Mouse (Mus musculus) embryo, embryonic 11.5 days (tissue): ENCODE data around the gene Slc16a7.

Experiments
- DNase-seq: peaks from one replicate; pipeline ENCODE4 v3.0.0-alpha.2; 2012; ENCODE audit warnings: low read depth, low spot score

The Slc16a7 gene

DNA sequence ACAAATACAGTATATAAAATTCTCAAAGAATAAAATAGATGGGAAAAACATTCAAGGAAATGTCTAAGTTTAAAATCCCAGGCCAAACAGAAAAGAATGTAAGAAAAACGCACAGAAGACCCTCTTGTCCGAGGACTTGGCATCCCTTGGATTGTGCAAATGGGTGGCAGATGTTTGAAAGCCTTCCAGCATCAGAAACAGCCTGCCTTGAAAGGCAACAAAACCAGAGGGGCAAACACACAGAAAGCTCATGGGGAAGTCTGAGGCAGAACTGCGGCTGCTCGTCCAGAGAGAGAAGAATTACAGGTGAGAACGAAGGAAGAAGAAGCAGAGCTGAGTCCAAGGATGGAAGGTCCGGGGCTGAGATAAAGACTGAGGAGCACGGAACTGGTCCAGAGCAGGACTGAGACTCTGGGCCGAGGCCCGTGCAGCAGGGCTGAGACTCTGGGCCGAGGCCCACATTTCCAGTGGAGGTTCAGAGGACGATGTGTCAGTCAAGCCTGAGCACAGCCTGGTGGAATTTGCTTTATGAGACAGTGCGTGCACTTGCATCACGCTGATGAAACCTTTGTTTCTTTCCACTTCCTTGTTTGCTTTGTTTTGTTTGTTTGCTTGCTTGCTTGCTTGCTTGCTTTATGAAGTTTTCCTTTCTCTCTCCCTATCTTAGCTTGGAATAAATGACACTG lies 65.0 kb downstream of the Slc16a7 start:
- no peak for DNase-seq

DNA sequence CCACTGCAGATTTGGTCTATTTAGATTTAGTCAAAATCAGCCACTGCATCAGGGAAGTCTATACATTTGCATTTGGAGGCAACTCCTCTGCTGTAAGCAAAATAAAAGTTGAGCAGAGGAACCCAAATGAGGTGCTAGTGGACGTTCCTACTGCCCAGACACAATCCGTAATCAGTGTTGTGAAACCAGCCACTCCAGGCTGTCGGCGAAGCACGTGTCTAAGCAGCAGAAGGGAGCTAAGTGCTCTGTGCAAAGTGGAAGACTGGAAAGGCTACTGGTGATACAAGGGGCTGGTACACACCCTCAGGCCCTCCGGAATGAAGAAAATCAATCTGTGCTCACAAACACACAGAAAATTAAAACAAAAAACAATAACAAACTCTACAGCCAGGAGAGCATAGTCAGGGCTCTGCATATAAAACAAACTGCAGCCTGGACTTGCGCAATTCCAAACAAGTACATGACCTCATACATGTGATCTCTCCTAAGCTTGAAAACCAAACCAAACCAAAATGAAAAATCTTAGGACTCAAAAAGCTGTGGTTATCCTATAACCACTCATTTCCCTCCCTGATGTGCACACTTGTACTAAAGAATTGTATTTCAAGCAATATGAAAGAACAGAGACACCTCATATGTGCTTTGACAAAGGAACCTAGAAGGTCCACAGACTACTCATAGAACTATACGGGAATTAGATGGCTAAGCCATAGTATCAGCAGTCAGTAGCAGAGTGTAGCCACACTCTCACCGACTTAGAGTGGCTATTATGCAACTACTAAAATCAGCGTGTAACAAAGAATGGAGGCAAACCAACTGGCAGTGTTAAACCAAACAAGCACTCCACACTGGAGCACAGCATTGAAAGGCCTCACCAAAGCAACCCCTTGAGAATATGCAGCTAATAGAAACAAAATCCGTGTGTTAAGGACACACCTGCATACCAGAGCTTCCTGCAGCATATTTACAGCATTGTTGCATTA lies 67.5 kb downstream of the Slc16a7 start:
- no peak for DNase-seq

DNA sequence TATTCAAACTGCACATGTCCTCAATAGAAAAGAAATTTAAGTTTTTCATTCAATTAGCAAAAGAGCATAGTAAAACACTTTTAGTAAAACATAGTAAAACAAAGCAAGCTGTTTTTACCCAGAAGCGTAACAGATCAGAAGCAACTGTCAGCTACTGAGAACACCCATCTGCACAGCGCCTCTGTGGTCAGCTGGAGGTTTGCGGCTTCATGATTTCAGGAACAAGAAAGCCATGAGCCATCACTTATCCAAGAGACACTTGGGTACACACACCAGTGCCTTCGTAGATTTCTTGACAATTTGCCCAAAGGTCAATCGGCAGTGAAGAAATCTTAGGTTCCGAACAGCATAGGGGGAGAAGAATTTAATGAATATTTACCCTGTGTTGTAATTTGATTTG lies 71.9 kb downstream of the Slc16a7 start:
- DNase-seq: no peak

DNA sequence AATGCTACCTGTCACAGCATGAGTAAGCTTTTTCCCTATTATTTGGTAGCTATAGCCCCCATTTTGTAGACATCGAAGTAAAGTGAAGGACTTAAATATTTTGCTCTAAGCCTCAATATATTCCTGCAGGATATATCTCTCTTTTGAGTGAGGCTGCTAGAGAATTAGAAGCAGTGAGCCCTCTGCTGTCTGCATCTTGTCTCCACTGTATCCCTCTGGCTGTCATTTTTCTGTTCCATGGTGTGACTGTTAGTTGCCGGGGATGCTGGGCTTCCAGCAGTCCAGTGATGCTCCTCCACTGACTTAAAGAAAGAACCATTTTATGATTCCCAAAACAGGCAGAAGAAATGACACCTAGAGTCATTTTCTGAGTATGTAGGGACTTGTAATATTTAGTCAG lies 78.4 kb downstream of the Slc16a7 start:
- no peak for DNase-seq

DNA sequence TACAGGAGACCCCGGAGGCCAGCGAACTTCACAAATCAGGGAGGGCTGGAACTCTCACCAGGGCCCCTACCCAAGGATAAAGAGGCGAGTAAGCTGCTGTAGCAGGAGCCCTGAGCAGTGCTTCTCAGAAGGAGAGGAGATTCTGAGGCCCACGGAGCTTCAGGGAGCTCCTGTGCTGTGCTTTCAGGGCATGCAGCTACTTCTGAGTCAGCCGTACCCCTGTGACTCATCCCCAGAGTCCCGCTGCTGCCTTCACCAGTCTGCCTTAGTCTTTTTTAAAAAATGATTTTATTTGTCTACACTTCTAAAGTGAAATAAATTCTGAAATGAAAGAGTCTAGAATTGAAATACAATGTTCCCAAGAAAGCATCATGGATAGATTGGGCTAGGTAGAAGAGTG lies 91.2 kb downstream of the Slc16a7 start:
- no peak for DNase-seq

DNA sequence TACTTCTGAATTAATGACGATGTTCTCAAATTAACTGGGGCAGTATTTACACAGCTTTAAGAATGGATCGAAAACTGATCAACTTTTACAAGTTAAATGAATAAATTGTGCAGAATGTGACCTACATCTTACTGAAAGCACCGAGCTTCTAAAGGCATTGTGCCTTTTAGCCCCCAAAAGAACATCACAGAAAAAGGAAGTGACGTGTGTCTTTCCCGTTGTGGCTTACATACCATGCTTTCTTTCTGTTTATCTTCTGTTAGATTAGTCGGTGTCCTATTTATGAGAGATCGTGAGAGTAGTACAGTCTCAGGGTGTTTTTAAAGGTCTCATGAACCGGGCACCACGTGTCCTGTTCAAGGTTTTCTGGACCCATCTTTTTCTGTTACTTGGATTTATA lies 98.9 kb downstream of the Slc16a7 start:
- DNase-seq: no peak

DNA sequence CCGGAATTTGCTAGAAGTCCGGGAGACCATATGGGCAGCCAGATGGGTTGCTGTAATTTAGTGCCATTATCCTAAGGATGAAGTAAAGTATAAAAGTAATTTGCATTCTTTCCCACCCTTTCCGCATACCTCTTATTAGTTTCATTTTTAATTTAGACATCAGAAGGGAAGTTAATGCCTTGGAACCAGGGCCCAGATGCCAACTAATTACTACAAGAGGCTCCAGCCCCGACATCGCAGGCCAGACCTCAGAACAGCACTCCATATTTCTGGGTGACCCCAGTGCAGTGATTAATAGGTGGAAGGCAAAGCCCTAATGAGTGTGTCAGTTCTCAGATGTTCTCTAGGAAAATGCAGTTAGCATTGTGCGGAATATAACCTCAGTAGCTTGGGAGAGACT lies 100.7 kb downstream of the Slc16a7 start:
- DNase-seq: no peak

DNA sequence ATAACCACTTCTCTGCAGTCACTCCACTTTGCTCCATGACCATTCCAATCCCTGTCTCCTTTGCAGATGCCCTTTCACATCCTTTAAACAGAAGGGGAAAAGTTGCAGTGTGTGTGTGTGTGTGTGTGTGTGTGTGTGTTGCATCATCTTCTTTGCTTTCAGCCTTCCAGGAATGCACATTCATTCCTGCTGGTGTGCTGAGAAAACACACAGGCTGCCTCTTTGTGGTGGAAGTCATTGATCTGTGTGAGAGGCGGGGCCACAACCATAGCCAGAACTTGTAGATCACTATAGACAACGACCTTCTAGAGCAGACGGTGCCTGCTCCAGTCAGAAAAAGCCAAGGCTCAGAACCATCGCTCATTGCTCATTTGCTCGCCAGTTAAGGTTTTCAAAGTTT lies 103.9 kb downstream of the Slc16a7 start:
- no peak for DNase-seq

DNA sequence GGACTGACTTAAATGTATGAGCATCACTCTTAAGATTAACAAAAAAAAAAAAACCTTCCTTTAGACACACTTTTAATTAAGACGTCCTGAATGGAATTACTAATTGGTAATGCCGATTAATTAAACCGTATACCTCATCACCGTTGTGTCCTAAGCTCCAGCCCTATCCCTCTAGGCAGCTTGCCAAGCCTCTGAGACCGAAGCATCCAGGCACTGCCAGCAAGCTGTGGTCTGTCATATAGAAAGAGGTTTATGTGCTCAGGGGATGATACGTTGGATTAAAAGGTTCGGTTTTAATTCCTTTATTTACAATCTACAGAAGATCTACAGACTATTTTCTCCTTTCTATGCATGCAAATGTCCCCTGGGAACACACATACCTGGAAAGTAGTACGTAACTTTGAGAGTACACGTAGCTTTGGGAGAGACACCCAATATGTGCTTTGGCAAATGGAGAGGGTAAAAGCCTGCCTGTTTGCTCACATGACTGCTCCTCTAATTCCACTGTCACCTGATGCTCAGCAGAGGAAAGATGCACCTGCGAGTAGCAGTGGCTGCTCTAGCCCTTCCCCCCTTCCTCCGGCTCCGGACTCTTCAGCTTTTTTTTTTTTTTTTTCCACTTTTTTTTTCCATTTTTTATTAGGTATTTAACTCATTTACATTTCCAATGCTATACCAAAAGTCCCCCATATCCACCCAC lies 114.0 kb downstream of the Slc16a7 start:
- DNase-seq: no peak

DNA sequence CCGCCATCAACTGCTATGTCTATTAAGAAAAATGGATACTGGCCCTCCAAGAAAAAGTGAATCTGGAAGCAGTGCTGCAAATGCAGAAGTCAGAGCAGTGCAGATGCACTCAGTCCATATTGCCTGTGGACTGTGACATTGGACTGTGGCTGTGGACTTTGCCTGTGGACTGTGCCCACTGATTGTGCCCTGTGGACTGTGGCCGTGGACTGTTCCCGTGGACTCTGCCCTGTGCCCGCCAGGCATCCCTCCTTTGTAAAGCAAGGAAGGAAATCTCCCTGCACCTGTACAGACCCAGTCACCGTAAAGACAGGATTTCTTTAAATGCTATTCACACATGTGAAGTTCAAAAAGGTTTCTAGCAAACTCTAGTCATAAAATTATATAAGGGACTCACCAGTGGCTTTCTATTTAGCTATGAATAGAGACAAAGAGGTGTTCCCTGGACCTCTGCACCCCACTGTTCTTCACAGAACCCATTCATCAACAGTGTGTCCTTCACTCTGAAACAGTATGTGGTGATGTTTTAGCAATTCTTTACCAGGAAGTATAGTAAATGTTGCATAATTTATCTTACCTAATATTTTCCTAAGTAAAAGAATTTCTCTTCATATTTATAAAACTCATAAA lies 114.6 kb downstream of the Slc16a7 start:
- no peak for DNase-seq

DNA sequence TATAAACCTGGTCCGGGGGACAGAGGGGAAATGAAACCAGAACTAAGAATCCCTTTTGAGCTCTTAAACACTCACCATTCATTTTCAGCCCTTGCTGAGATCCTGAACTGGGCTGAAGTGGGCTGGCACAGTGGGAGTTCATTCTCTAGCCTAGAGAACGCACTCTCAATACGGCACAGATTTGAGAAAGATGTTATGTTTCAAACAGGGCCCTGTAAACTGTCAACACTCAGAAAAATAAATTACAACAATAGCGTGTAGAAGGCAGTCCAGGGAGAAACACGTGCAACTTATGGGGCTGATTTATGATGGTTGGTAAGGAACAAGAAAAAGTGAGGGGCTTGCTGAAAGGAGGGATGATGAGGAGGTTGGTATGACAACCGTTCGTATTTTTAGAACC lies 115.5 kb downstream of the Slc16a7 start:
- DNase-seq: no peak

DNA sequence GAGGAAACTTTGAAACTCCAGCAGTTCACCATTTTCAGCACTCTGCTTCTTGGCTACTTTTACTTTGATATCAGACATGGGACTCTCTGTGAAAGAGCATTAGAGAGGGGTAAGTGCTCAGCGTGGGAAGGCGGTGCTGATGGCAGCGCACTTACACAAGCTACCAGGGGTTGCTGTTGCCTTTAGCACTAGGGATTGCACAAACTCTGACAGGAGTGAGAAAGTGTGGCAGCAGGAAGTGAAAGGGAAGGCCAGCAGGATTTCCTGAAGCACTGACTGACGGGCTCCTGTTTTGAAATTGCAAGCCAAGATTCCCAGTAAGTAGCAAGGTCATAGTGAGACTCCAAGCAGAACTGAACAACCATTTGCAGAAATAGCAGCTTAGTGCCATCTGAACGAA lies 117.8 kb downstream of the Slc16a7 start:
- no peak for DNase-seq

DNA sequence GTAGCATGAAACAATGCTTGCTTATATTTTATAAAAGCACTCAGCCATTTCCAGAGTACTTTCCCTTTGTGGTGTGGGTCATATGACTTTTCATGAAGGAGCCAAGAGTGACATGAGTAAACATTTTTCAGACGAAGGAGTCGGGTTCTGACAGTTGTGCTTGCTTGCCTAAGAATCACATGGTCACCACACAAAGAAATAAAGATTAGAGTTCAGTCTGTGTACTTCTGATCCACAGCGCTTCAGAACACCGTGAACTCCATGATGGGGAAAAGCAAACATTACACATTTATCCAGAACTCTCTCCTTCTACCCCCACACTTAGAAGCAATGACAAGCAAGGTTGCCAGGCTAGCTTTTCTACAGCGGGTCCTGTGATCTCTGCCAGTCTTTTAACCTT lies 119.0 kb downstream of the Slc16a7 start:
- no peak for DNase-seq

DNA sequence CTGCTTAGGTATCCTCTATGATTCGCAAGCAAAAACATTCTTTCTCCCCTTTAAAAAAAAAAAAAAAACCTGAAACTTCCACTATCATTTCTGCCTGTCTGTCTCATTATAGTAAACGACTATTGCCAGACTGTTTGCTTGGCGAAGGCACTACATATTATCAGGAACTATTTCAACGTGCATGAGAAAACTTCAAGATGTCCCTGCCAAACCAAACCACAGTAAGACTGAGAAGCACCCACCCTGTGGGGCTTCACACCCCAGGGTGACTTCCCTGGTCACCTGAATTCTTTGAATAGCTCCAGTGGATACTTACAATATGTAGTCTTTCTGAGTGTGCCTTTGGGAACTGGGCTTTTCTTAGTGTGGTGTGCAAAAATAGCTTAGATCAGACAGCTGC lies 122.9 kb downstream of the Slc16a7 start:
- no peak for DNase-seq

DNA sequence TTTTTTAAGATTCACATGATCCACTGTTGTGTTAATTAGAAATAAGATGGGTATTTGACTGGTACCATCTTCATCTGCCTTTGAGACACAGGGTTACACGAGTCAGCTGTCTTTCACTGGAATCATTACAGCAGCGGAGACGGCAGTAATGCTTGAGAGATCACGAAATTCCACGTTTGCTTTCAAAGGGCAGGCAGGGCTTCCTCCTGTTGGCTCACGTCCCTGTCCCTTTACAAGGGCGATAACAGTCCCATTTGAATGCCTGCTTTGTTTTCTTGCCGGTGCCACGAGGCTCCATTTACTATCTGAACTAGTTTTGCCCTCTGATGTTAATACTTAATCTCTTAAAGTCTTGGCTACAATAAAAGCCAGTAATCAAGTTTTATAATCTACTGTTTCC lies 123.4 kb downstream of the Slc16a7 start:
- no peak for DNase-seq

DNA sequence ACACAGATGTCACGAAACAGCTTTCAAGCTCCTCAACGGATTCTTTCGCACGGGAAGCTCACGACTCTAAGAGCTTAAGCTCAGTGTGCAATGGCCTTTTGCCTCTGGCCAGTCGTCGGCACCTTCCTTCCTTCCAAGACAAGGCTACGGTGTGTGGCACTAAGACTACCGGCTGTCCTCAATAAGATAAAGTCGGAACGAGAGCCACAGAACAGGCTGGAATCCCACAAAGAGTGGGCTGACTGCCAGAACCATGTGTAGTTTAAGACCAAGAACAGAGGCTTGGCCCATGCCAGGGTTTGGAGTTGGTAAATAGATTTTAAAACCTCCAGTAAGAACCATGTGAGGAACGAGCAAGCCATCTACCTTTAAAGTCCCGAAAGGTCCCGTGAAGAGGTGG lies 123.8 kb downstream of the Slc16a7 start:
- DNase-seq: no peak

DNA sequence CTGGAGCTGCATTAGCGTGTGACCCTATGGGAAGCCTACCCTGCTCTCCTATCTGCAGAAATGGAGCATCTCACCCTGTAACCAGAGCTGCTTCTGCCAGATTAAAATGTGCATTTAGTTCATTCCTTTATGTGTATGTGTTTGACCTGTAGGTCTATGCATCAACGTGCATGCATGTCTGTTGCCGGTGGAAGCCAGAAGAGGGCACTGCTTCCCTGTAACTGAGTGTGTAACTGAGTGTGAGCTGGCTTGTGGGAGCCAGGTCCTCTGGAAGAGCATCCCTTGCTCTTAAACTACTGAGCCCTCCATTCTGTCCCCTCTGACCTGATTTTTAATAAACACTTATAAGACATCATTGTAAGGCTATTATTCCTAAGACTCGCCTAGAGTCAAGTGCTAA lies 124.3 kb downstream of the Slc16a7 start:
- DNase-seq: peak; percentile 32

DNA sequence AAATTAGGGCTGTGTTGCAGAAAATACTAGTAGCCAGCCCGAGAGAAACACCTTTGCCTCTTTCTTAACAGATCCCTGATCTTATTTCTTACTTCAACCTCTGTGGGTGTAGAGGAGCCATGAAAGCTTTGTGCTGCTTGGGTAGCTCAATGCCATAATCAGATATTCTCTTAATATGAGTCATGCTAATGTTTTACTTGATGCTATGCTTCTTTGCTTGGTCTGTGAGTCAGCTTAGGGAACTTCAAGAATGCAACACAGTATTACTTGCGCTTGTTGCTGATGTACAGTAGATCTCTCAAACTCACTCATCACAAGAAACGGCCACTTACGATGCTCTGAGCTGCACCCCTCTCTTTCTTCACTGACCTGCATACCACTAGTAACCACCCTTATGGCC lies 133.4 kb downstream of the Slc16a7 start:
- DNase-seq: no peak

DNA sequence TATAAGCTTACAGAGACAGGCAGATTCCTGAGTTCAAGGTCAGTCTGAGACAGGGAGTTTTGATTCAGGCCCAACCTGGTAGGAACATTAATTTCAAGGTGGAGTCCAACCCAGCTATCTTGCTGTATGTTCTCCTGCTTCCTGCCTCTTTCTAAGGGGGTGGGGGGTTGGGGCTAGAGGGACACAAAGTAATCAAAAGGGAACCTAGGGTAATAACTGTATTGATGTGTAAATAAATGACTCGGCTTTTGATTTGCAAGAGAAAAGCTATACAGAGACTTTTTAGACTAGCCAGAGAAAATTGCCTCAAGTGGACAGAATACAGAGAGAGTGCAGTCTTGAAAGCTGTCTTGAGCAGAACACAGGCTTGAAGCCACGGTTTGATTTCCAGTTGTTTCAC lies 174.7 kb downstream of the Slc16a7 start:
- DNase-seq: no peak

DNA sequence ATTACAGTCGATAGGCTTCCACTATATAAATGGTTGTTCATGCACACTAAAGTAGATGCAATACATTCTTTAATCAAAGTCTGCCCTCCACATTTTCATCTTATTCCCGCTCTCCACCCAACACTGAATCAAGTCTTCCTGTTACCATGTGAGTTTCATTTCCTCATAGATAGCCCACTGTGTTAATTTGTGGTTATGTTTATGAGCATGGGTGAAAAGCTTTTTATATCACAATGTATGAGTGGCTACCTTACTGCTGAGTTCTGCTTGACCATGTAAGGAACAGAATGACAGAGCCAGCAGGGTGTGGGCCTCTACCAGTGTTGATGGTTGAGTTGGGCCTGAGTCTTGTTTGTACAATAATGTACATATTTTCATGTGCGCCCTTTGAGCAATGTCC lies 175.5 kb downstream of the Slc16a7 start:
- no peak for DNase-seq

DNA sequence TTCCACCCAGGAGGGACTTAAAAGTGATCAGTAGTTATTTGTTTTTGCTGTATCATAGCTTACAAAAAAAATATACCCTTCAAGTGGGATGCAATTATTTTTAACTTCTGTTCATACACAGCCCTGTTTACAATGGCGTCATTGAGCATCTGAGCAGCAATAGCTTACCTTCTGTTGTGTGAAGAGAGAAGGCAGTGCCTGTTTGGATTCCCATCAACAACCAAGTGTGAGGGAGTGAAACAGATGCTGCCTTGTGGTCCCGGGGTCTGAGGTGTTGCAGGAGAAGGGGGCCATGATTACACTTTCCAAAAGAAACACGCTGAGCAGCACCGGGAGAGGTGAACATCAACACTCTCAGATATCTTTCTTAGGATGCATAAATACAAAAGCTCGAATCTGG lies 201.7 kb downstream of the Slc16a7 start:
- no peak for DNase-seq

DNA sequence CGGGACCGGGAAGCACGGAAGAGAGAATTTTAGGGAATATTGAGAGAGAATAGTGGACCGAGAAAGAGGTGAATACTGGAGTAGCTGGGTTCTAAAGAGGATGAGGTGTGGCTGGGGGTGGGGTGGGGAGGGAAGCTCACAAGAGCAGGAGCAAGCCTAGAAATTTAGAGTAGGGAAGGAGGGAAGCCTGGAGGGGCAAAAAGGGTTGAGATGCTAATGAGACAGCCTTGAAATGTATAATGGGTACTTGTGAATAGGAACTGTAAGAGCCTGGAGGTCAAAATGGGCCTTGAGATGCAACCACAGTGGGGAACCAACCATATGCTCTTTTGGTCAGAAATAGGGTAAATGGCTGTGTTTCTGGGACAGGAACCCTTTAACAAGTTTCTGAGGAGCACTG lies 203.9 kb downstream of the Slc16a7 start:
- DNase-seq: no peak
